Mouse (Mus musculus) forebrain, embryonic 13.5 days (tissue): ENCODE results near the gene Hoxa11. TPM values are rescaled to one million over a fixed set of nuclear protein-coding genes. Genes with fewer than 3 reads are reported as not detected.

Source experiments
- ATAC-seq: fragments of 200-750 bp; cut with Nextera tagmentation; 2 replicates; pipeline ENCODE4 v1.8.0; 2017
- H3K27ac ChIP-seq: fragments of 300-500 bp; sonication (generic); 2 replicates; pipeline ENCODE4 v1.5.1; 2015; ENCODE audit warnings: inconsistent platforms, mild to moderate bottlenecking, moderate library complexity
- H3K27me3 ChIP-seq: fragments of 300-500 bp; sonication (generic); 2 replicates; pipeline ENCODE4 v1.6.1; 2015; ENCODE audit warnings: mild to moderate bottlenecking, inconsistent platforms
- H3K36me3 ChIP-seq: fragments of 300-500 bp; sonication (generic); 2 replicates; pipeline ENCODE4 v1.6.1; 2015; ENCODE audit warnings: mild to moderate bottlenecking, inconsistent platforms; ENCODE audit not compliant: poor library complexity, severe bottlenecking
- H3K4me1 ChIP-seq: fragments of 300-500 bp; sonication (generic); 2 replicates; pipeline ENCODE4 v1.6.1; 2015; ENCODE audit warnings: inconsistent platforms
- H3K4me2 ChIP-seq: fragments of 300-500 bp; sonication (generic); 2 replicates; pipeline ENCODE4 v1.6.1; 2015; ENCODE audit warnings: inconsistent platforms, mild to moderate bottlenecking, moderate library complexity
- H3K4me3 ChIP-seq: fragments of 300-500 bp; sonication (generic); 2 replicates; pipeline ENCODE4 v1.5.1; 2015; ENCODE audit warnings: mild to moderate bottlenecking, inconsistent platforms
- H3K9ac ChIP-seq: fragments of 300-500 bp; sonication (generic); 2 replicates; pipeline ENCODE4 v1.6.1; 2015; ENCODE audit warnings: mild to moderate bottlenecking, inconsistent platforms
- H3K9me3 ChIP-seq: fragments of 300-500 bp; sonication (generic); replicated peaks from 2 replicates; pipeline ENCODE4 v1.6.1; 2016; ENCODE audit warnings: inconsistent platforms
- WGBS: fragments of 180-500 bp; shearing (Covaris S2); methylation state at CpG from one replicate; pipeline ENCODE4 v1.1.7; 2015; 5-methylcytosine and 5-hydroxymethylcytosine counted together
- polyA plus RNA-seq: library from polyadenylated mRNA; unstranded; fragments of >200 nt; fragmentation: Nextera tagmentation; extraction: Ambion mirVana; gene quantifications from 2 replicates; pipeline ENCODE4 v1.2.1, GENCODE M21; 2015

Hoxa11 gene
- polyA plus RNA-seq, result 0.12 TPM in 1 of 2 replicates, not detected in the other

- Histone ChIP-seq H3K27ac (no peak within 1 kb of the TSS), H3K4me1 (no peaks in the 10 kb centered on the region), H3K9me3 (no peaks in the 10 kb centered on the region), H3K36me3 (no peaks in the 10 kb centered on the region), H3K27me3 (peaks cover 100% of the 10 kb centered on the region), H3K4me2 (no peak within 1 kb of the TSS), H3K4me3 (no peak within 1 kb of the TSS), H3K9ac (no peak within 1 kb of the TSS)
- ATAC-seq, result no peak
- WGBS, result 1% methylated on average over 20 of the region's 20 CpGs
Observed at GRCm38 (mm10) chr6:52245757-52246142, at the start of gene Hoxa11. Gene Hoxa11 (minus strand): TSS chr6:52245810.

DNA sequence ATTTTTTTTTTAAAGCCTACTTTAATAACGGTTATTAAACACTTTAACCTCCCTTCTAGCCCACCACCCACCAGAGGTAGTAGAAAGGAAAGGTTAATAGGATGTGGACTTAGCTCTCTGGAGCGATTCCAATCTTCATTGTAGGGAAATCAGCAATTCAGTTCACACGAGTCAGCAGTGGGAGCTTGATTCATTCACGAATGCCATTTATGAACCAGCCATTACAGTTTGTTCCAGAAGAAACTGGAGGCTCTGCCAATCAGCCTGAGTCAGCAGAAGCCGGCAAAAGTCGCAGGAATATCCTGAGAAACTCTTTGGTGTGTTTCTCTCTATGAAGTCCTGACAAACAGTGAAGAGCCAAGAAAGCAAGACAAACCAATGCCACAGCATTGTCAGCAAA is 49.0 kb upstream of the Hoxa11 start:
- ATAC-seq, result no peak
- WGBS, result 66% methylated on average over 6 of the region's 6 CpGs
- H3K4me1 ChIP-seq, result peaks cover 6% of the 10 kb centered on the region; the same call in 1 of the 2 replicates

DNA sequence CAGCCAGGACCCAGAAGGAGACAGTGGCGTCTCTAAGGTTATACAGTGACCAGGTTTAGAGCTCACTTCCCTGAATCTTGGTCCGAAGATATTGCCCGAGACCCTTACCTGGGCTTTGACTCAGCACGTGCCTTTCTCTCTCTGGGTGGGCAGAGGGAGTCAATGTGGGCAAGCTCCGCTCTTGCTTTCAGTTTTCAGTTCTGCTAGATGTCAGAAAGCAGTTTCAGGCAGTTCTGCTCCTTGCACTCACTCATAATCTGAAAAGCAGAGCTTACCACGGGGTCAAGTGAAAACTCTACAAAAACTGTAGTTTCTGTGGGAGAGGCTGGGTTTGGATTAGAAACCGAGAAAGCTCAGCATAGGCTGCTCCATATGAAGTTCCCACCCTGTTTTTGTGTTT is 46.7 kb upstream of the Hoxa11 start:
- Histone ChIP-seq H3K9me3 (no peaks in the 10 kb centered on the region), H3K9ac (no peak overlapping the region), H3K4me3 (no peak overlapping the region), H3K27me3 (peaks cover 92% of the 10 kb centered on the region), H3K36me3 (no peaks in the 10 kb centered on the region), H3K4me1 (peaks cover 6% of the 10 kb centered on the region; the same call in 1 of the 2 replicates), H3K27ac (no peak overlapping the region), H3K4me2 (no peak overlapping the region)
- 57% methylated on average over 7 of the region's 7 CpGs for WGBS
- no peak for ATAC-seq

More for the DNA sequence above, 49.0 kb upstream of the Hoxa11 start:
- Histone ChIP-seq H3K27ac (no peak overlapping the region), H3K36me3 (no peaks in the 10 kb centered on the region), H3K9ac (no peak overlapping the region), H3K27me3 (peaks cover 91% of the 10 kb centered on the region), H3K4me3 (no peak overlapping the region), H3K9me3 (no peaks in the 10 kb centered on the region), H3K4me2 (no peak overlapping the region)

GRCm38 (mm10) chr6:52291021-52291860 is 45.6 kb upstream of the Hoxa11 start:
- ATAC-seq, result no peak
- Histone ChIP-seq H3K9me3 (no peaks in the 10 kb centered on the region), H3K4me3 (no peak overlapping the region; the same call in 1 of the 2 replicates), H3K36me3 (no peaks in the 10 kb centered on the region), H3K27ac (no peak overlapping the region), H3K27me3 (peaks cover 90% of the 10 kb centered on the region), H3K9ac (no peak overlapping the region), H3K4me1 (peaks cover 6% of the 10 kb centered on the region; the same call in 1 of the 2 replicates), H3K4me2 (peak overlapping the region; percentile 34)
- 2% methylated on average over 45 of the region's 45 CpGs for WGBS

- Histone ChIP-seq H3K4me1 (peaks cover 6% of the 10 kb centered on the region; the same call in 1 of the 2 replicates), H3K9me3 (no peaks in the 10 kb centered on the region), H3K4me2 (no peak overlapping the region), H3K4me3 (no peak overlapping the region), H3K27ac (no peak overlapping the region), H3K27me3 (peaks cover 87% of the 10 kb centered on the region), H3K9ac (no peak overlapping the region), H3K36me3 (no peaks in the 10 kb centered on the region)
- 22% methylated on average over 12 of the region's 12 CpGs for WGBS
- no peak for ATAC-seq
Observed at GRCm38 (mm10) chr6:52290186-52290585, 44.6 kb upstream of the Hoxa11 start.

GRCm38 (mm10) chr6:52283896-52284295 is 38.3 kb upstream of the Hoxa11 start:
- no peaks in the 10 kb centered on the region for H3K9me3 ChIP-seq

GRCm38 (mm10) chr6:52281084-52281483 is 35.5 kb upstream of the Hoxa11 start:
- no peaks in the 10 kb centered on the region for H3K9me3 ChIP-seq
- no peak overlapping the region for H3K4me3 ChIP-seq
- no peak for ATAC-seq
- H3K9ac ChIP-seq, result no peak overlapping the region
- no peaks in the 10 kb centered on the region for H3K4me1 ChIP-seq
- H3K27me3 ChIP-seq, result peaks cover 88% of the 10 kb centered on the region
- H3K27ac ChIP-seq, result no peak overlapping the region
- 73% methylated on average over 12 of the region's 12 CpGs for WGBS
- H3K4me2 ChIP-seq, result no peak overlapping the region
- no peaks in the 10 kb centered on the region for H3K36me3 ChIP-seq

More at GRCm38 (mm10) chr6:52283896-52284295, 38.3 kb upstream of the Hoxa11 start:
- no peak for ATAC-seq
- Histone ChIP-seq H3K36me3 (no peaks in the 10 kb centered on the region), H3K27me3 (peaks cover 81% of the 10 kb centered on the region), H3K4me2 (no peak overlapping the region), H3K9ac (no peak overlapping the region), H3K4me3 (no peak overlapping the region), H3K4me1 (no peaks in the 10 kb centered on the region), H3K27ac (no peak overlapping the region)
- 85% methylated on average over 5 of the region's 5 CpGs for WGBS

- Histone ChIP-seq H3K4me1 (no peaks in the 10 kb centered on the region), H3K27me3 (peaks cover 97% of the 10 kb centered on the region), H3K4me2 (no peak overlapping the region)
Observed at GRCm38 (mm10) chr6:52276920-52277319, 31.3 kb upstream of the Hoxa11 start.

GRCm38 (mm10) chr6:52276382-52276781 is 30.8 kb upstream of the Hoxa11 start:
- Histone ChIP-seq H3K9ac (no peak overlapping the region), H3K9me3 (no peaks in the 10 kb centered on the region), H3K27me3 (peaks cover 97% of the 10 kb centered on the region), H3K27ac (no peak overlapping the region), H3K4me1 (no peaks in the 10 kb centered on the region), H3K4me2 (no peak overlapping the region), H3K36me3 (no peaks in the 10 kb centered on the region), H3K4me3 (no peak overlapping the region)
- under 1% methylated on average over 6 of the region's 6 CpGs for WGBS
- ATAC-seq, result no peak

More at GRCm38 (mm10) chr6:52276920-52277319, 31.3 kb upstream of the Hoxa11 start:
- ATAC-seq, result no peak
- Histone ChIP-seq H3K9me3 (no peaks in the 10 kb centered on the region), H3K36me3 (no peaks in the 10 kb centered on the region), H3K9ac (no peak overlapping the region), H3K27ac (no peak overlapping the region), H3K4me3 (no peak overlapping the region)
- WGBS, result 10% methylated on average over 5 of the region's 5 CpGs

DNA sequence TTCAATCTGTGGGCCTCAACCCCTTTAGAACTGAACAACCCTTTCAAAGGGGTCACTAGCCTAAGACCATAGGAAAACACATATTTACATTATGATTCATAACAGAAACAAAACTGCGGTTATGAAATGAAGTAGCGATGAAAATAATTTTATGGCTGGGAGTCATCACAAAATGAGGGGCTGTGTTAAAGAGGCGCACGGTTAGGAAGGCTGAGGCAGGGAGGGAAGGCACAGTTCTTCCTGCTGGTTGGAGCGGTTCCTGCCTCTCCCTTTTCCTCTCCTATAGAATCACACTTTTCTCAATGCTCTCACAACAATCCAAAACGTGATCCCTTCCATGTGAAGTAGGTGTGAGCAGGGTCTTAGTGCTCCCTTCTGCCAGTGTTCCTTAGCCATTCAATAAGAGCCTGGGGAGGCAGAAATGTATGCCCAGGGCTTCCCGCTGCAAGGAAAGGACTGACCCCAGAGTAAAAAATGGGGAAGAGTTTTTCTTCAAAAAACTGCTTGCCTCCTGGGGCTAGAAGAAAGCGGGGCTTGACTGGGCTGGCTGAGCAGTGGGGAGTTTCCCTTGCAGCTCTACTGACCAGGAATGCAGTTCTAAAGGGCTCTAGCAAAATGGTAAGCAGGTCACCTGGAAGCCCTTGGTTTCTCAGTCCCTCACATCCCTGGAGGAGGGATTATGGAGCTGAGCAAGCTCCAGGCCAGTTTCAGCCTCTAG is 30.1 kb upstream of the Hoxa11 start:
- Histone ChIP-seq H3K36me3 (no peaks in the 10 kb centered on the region), H3K27ac (no peak overlapping the region), H3K4me1 (no peaks in the 10 kb centered on the region), H3K27me3 (peaks cover 97% of the 10 kb centered on the region), H3K4me3 (no peak overlapping the region), H3K9ac (no peak overlapping the region), H3K9me3 (no peaks in the 10 kb centered on the region), H3K4me2 (no peak overlapping the region)
- 6% methylated on average over 8 of the region's 8 CpGs for WGBS
- ATAC-seq, result no peak

GRCm38 (mm10) chr6:52274576-52274975 is 29.0 kb upstream of the Hoxa11 start:
- H3K4me3 ChIP-seq, result no peak overlapping the region
- whole genome bisulfite sequencing, result 3% methylated on average over 11 of the region's 11 CpGs
- H3K36me3 ChIP-seq, result no peaks in the 10 kb centered on the region
- H3K4me1 ChIP-seq, result no peaks in the 10 kb centered on the region
- H3K9ac ChIP-seq, result no peak overlapping the region
- no peak overlapping the region for H3K27ac ChIP-seq
- peaks cover 98% of the 10 kb centered on the region for H3K27me3 ChIP-seq
- ATAC-seq, result no peak
- H3K4me2 ChIP-seq, result no peak overlapping the region
- no peaks in the 10 kb centered on the region for H3K9me3 ChIP-seq

GRCm38 (mm10) chr6:52273656-52274280 is 28.2 kb upstream of the Hoxa11 start:
- H3K9ac ChIP-seq, result no peak overlapping the region
- H3K4me3 ChIP-seq, result no peak overlapping the region
- no peaks in the 10 kb centered on the region for H3K4me1 ChIP-seq
- H3K36me3 ChIP-seq, result no peaks in the 10 kb centered on the region
- no peak for ATAC-seq
- H3K27ac ChIP-seq, result no peak overlapping the region
- no peak overlapping the region for H3K4me2 ChIP-seq
- H3K27me3 ChIP-seq, result peaks cover 99% of the 10 kb centered on the region
- H3K9me3 ChIP-seq, result no peaks in the 10 kb centered on the region
- 1% methylated on average over 22 of the region's 22 CpGs for WGBS
